Mouse (Mus musculus): ENCODE measurements at regions not wholly inside any gene's neighbourhood (a gene's known extent, or its start where the extent isn't known, plus 50 kb on each side); places are given as distances from the start of the nearest gene placed in this dataset.

- TF ChIP-seq CTCF (IDR thresholded peaks at IDR 0.05; ENCODE audit: borderline replicate concordance, insufficient read depth, low read depth, low read length): no peak
- no peak for TF ChIP-seq POLR2A (IDR thresholded peaks at IDR 0.05; ENCODE audit: borderline replicate concordance, insufficient read depth, low read length)
Observed at GRCm38 (mm10) chr14:58906631-58907030, 236.1 kb downstream of the 1700129C05Rik start.
